Mouse (Mus musculus) small intestine, adult 2 months (tissue): ENCODE measurements around the gene Dennd1a. TPM values are rescaled to one million over a fixed set of nuclear protein-coding genes. Genes with fewer than 3 reads are reported as not detected.

Experiments
- H3K27ac ChIP-seq: fragments of 200-500 bp; 2 replicates; pipeline ENCODE4 v1.5.1; 2012; ENCODE audit warnings: low read depth, low read length, control low read depth, inconsistent platforms; ENCODE audit not compliant: insufficient read depth
- H3K27me3 ChIP-seq: fragments of 200-500 bp; 2 replicates; pipeline ENCODE4 v1.6.1; 2012; ENCODE audit warnings: mild to moderate bottlenecking, moderate library complexity, low read length, inconsistent platforms; ENCODE audit not compliant: control insufficient read depth, insufficient read depth
- H3K36me3 ChIP-seq: fragments of 200-500 bp; 2 replicates; pipeline ENCODE4 v1.6.1; 2012; ENCODE audit warnings: mild to moderate bottlenecking, low read length, control low read depth, inconsistent platforms; ENCODE audit not compliant: control insufficient read depth, insufficient read depth
- H3K4me1 ChIP-seq: fragments of 200-500 bp; 2 replicates; pipeline ENCODE4 v1.6.1; 2012; ENCODE audit warnings: low read length, inconsistent platforms, mixed read lengths; ENCODE audit not compliant: control insufficient read depth, insufficient read depth, insufficient read length
- H3K4me3 ChIP-seq: fragments of 200-500 bp; 2 replicates; pipeline ENCODE4 v1.5.1; 2012; ENCODE audit warnings: low read depth, mild to moderate bottlenecking, control low read depth, inconsistent platforms, low read length, moderate library complexity
- CTCF ChIP-seq: fragments of 200-500 bp; IDR thresholded peaks from 2 replicates; pipeline ENCODE4 v1.5.1; 2012; ENCODE audit warnings: low read depth, mild to moderate bottlenecking, control low read depth, inconsistent platforms, low read length, moderate library complexity, mixed read lengths; ENCODE audit not compliant: insufficient replicate concordance, insufficient read length; ENCODE audit errors: extremely low read depth
- POLR2A ChIP-seq: fragments of 200-500 bp; IDR thresholded peaks from 2 replicates; pipeline ENCODE4 v1.6.1; 2012; ENCODE audit warnings: low read depth, mild to moderate bottlenecking, control low read depth, inconsistent platforms, low read length, moderate library complexity
- WGBS: fragments of 180-500 bp; shearing (Covaris S2); methylation state at CpG from one replicate; pipeline ENCODE4 v1.1.7; 2018; 5-methylcytosine and 5-hydroxymethylcytosine counted together
- polyA plus RNA-seq: library from polyadenylated mRNA; depleted of rRNA; stranded (reverse); fragments of >200 nt; gene quantifications from 2 replicates; pipeline ENCODE4 v1.2.3, GENCODE M21; 2012

Dennd1a gene
- polyA plus RNA-seq, 1 experiment = 8.2 TPM

GRCm38 (mm10) chr2:38235593-38235992, 51.6 kb downstream of the Dennd1a start:
- no peaks in the 10 kb centered on the region for H3K27me3 ChIP-seq
- H3K4me3 ChIP-seq = no peak overlapping the region
- H3K4me1 ChIP-seq = no peaks in the 10 kb centered on the region
- WGBS = 93% methylated on average over 2 of the region's 2 CpGs
- TF ChIP-seq CTCF = no peak
- no peak for TF ChIP-seq POLR2A
- H3K27ac ChIP-seq = no peak overlapping the region
- no peaks in the 10 kb centered on the region; the same call in 1 of the 2 replicates for H3K36me3 ChIP-seq

DNA sequence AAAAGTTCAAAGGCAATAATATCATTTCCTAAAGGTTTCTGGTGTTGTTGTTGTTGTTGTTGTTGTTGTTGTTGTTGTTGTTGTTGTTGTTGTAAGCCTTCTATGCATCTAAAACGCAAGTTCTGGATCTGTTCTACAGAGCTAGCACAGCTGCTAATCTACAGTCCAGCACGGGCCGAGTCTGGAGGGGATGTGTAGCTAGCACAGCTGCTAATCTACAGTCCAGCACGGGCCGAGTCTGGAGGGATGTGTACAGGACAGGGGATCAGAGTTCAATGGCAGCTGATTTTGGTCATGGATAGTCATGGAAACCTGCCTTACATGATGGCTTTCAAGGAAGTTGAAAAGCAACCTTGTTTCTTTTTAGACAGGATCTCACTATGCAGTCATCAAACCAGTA, 57.3 kb downstream of the Dennd1a start:
- Histone ChIP-seq H3K4me3 (no peak overlapping the region), H3K27ac (no peak overlapping the region), H3K36me3 (no peaks in the 10 kb centered on the region), H3K27me3 (no peaks in the 10 kb centered on the region), H3K4me1 (no peaks in the 10 kb centered on the region)
- TF ChIP-seq CTCF (no peak), POLR2A (no peak)
- 82% methylated on average over 5 of the region's 5 CpGs for whole genome bisulfite sequencing

- no peaks in the 10 kb centered on the region for H3K4me1 ChIP-seq
- TF ChIP-seq POLR2A (no peak), CTCF (no peak)
- no peaks in the 10 kb centered on the region for H3K27me3 ChIP-seq
- WGBS = 88% methylated on average over 2 of the region's 2 CpGs
- no peaks in the 10 kb centered on the region for H3K36me3 ChIP-seq
- H3K27ac ChIP-seq = no peak overlapping the region
- no peak overlapping the region for H3K4me3 ChIP-seq
These were observed 63.4 kb downstream of the Dennd1a start for GRCm38 (mm10) chr2:38223759-38224158.

DNA sequence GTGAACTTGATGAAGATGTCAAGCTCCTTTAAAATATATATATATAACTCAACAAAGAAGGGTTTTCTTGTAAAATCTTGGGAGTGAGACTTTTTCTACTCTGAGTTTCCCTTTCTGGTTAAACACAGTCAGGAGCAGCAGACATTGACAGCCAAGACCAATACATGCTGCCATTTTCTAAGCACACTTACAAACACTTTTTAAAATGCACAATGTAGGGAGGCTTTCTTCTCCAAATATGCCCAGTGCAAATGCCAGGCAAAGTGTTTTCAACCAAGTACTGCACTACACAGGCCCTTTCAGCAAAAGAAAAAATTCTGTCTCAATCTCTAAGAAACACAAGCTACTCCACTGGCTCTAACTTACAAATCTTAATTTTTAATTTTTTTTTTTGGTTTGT, 65.7 kb downstream of the Dennd1a start:
- H3K27ac ChIP-seq = no peak overlapping the region
- TF ChIP-seq POLR2A (no peak), CTCF (no peak)
- no peaks in the 10 kb centered on the region for H3K27me3 ChIP-seq
- H3K4me3 ChIP-seq = no peak overlapping the region
- H3K4me1 ChIP-seq = no peaks in the 10 kb centered on the region
- no peaks in the 10 kb centered on the region for H3K36me3 ChIP-seq

DNA sequence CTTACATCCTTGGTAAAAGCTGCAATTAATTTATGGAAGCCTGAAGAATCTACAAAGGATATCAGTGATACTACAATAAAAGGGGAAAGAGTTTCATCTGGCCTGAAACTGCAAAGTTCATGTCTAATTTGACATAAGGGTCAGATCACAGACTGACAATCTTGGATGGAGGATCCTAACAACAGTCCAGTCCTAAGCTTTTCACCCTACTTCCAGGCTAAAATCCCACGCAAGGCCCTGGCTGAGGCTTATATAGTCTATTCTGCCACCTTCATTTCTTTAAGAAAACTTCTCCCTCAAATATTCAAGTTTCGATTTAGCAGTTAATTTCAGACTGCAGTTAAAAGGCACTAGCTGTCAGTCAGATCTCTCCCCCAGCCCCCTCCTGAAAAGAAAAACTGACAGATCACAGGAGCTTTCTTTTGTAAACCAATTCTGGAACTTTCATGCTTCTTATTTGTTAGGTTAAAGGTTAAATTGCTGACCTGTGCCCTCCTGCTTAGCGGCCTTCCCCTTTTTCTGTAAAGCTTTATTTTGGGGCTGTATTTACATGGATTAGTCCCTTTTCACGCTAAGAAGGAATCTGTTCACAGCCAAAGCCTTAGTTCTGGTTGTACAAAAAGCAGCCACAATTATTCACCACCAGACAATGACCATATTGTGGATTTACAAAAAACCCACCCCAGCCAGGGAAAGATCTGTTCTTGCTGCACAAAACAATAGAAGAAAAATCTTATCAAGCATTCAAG, 66.3 kb downstream of the Dennd1a start:
- Histone ChIP-seq H3K36me3 (no peaks in the 10 kb centered on the region), H3K27me3 (no peaks in the 10 kb centered on the region), H3K27ac (no peak overlapping the region), H3K4me3 (no peak overlapping the region), H3K4me1 (no peaks in the 10 kb centered on the region)
- TF ChIP-seq POLR2A (no peak), CTCF (no peak)
- 81% methylated on average over 4 of the region's 4 CpGs for WGBS

DNA sequence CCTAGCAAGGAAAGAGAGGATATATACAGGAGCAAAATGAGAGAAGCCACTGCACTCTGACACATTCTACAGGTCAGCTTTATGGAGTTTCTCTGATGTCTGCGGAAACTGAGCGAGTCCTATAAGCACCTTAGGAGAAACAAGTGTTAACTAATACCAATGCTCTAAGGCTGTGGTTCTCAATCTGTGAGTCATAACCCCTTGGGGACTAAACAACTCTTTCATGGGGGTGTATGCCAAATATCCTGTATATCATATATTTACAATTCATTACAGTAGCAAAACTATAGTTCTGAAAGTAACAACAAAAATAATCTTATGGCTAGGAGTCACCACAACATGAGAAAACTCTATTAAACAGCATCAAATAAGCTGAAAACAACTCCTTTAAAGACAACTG, 67.5 kb downstream of the Dennd1a start:
- no peak overlapping the region for H3K4me3 ChIP-seq
- WGBS = 93% methylated on average over 2 of the region's 2 CpGs
- H3K27ac ChIP-seq = no peak overlapping the region
- no peaks in the 10 kb centered on the region for H3K4me1 ChIP-seq
- H3K36me3 ChIP-seq = no peaks in the 10 kb centered on the region
- no peaks in the 10 kb centered on the region for H3K27me3 ChIP-seq
- TF ChIP-seq POLR2A (no peak), CTCF (no peak)

- 67% methylated on average over 1 of the region's 1 CpGs for WGBS
- H3K4me3 ChIP-seq = no peak overlapping the region
- no peak for TF ChIP-seq CTCF
- no peak for TF ChIP-seq POLR2A
These were observed 74.1 kb downstream of the Dennd1a start for GRCm38 (mm10) chr2:38213041-38213440.

DNA sequence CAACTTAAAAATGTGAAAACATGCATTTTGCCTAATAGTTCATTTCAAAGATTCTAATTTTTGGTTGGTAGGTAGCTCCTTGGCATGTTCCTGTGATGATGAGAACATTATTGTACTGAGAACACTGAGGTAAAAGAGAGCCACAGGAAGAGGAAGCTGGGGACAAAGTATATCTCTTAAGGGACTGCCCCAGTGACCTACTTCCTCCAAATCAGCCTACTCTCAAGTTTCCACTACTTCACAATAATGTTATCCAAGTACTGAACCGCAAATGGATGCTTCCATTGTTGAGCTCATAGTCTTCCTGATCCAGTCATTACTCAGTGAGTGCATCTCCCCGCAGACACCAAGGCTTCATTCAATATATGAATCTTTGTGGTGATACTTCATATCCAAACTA, 75.8 kb downstream of the Dennd1a start:
- Histone ChIP-seq H3K36me3 (no peaks in the 10 kb centered on the region), H3K27ac (no peak overlapping the region), H3K4me3 (no peak overlapping the region), H3K27me3 (no peaks in the 10 kb centered on the region), H3K4me1 (no peaks in the 10 kb centered on the region)
- TF ChIP-seq POLR2A (no peak), CTCF (no peak)
- WGBS = 86% methylated on average over 2 of the region's 2 CpGs

More at GRCm38 (mm10) chr2:38213041-38213440, 74.1 kb downstream of the Dennd1a start:
- H3K27me3 ChIP-seq = no peaks in the 10 kb centered on the region
- H3K27ac ChIP-seq = no peak overlapping the region
- H3K4me1 ChIP-seq = no peaks in the 10 kb centered on the region
- no peaks in the 10 kb centered on the region for H3K36me3 ChIP-seq
